8 mouse cellular contexts compared by ENCODE assay signal in genomic region chr8:70216566-70216965, GRCm38 (mm10). TPM values are rescaled to one million over a fixed set of nuclear protein-coding genes. Genes with fewer than 3 reads are reported as not detected.
DNase-seq lines count a peak whose midpoint lies in the region; ATAC-seq and TF ChIP-seq lines count a peak whose summit lies in the region.

No protein-coding gene starts in this region.

- H3K27me3 ChIP-seq in lung, embryonic 14.5 days (ENCODE audit: insufficient read depth, low read length) = no peaks in the 10 kb centered on the region
- no peaks in the 10 kb centered on the region for H3K27me3 ChIP-seq in thymus, adult 2 months (ENCODE audit: control insufficient read depth, insufficient read depth, low read length)
- no peaks in the 10 kb centered on the region for H3K27me3 ChIP-seq in midbrain, embryonic 15.5 days (replicated peaks)

- H3K9ac ChIP-seq in lung, embryonic 14.5 days = no peak overlapping the region
- H3K9ac ChIP-seq in midbrain, embryonic 15.5 days = no peak overlapping the region

- H3K9me3 ChIP-seq in lung, embryonic 14.5 days (ENCODE audit: low read depth, low read length) = no peaks in the 10 kb centered on the region
- H3K9me3 ChIP-seq in midbrain, embryonic 15.5 days = no peaks in the 10 kb centered on the region

- TF ChIP-seq POLR2A in thymus, adult 2 months (IDR thresholded peaks at IDR 0.05; ENCODE audit: control insufficient read depth, extremely low read depth, insufficient read depth, low read length, poor library complexity) = no peak

- no peak for TF ChIP-seq CTCF in lung, embryonic 14.5 days (IDR thresholded peaks at IDR 0.05; ENCODE audit: low read depth)
- no peak for TF ChIP-seq CTCF in thymus, adult 2 months (IDR thresholded peaks at IDR 0.05; ENCODE audit: borderline replicate concordance, control insufficient read depth, extremely low read depth, insufficient read depth, low read length, poor library complexity)

- 60% methylated on average over 1 of the region's 1 CpGs for WGBS in lung, embryonic 14.5 days
- 100% methylated on average over 1 of the region's 1 CpGs for WGBS in thymus, adult 2 months
- WGBS in midbrain, embryonic 15.5 days = 57% methylated on average over 1 of the region's 1 CpGs

- no peak overlapping the region for H3K27ac ChIP-seq in lung, embryonic 14.5 days (ENCODE audit: low read depth)
- no peak overlapping the region for H3K27ac ChIP-seq in thymus, adult 2 months (ENCODE audit: control insufficient read depth, insufficient read depth, low read length)
- no peak overlapping the region for H3K27ac ChIP-seq in midbrain, embryonic 15.5 days

- H3K4me2 ChIP-seq in lung, embryonic 14.5 days = no peak overlapping the region
- H3K4me2 ChIP-seq in midbrain, embryonic 15.5 days = no peak overlapping the region

- no peak overlapping the region for H3K4me3 ChIP-seq in lung, embryonic 14.5 days (ENCODE audit: low read depth, low read length)
- H3K4me3 ChIP-seq in thymus, adult 2 months (ENCODE audit: control insufficient read depth, insufficient read depth, low read length) = no peak overlapping the region
- H3K4me3 ChIP-seq in midbrain, embryonic 15.5 days = no peak overlapping the region

- ATAC-seq in lung, embryonic 14.5 days (ENCODE audit: insufficient read depth) = no peak
- no peak for ATAC-seq in midbrain, embryonic 15.5 days (replicated peaks)

- H3K4me1 ChIP-seq in lung, embryonic 14.5 days (ENCODE audit: insufficient read depth) = no peaks in the 10 kb centered on the region
- no peaks in the 10 kb centered on the region; the same call in 1 of the 2 replicates for H3K4me1 ChIP-seq in thymus, adult 2 months (replicated peaks; ENCODE audit: control insufficient read depth, insufficient read depth, low read length)
- peaks cover 7% of the 10 kb centered on the region for H3K4me1 ChIP-seq in midbrain, embryonic 15.5 days

- 0 out of 2 replicates have a peak, but pooled peaks cover 4% of the 10 kb centered on the region for H3K36me3 ChIP-seq in lung, embryonic 14.5 days (ENCODE audit: insufficient read depth)
- no peaks in the 10 kb centered on the region for H3K36me3 ChIP-seq in thymus, adult 2 months (ENCODE audit: control insufficient read depth, insufficient read depth, low read length)
- peaks cover 4% of the 10 kb centered on the region; the same call in 1 of the 2 replicates for H3K36me3 ChIP-seq in midbrain, embryonic 15.5 days (replicated peaks)

- peak; percentile 51 for DNase-seq in ovary, adult 18-20 months (ENCODE audit: low spot score)
- DNase-seq in ovary, postnatal 14 days (ENCODE audit: low spot score) = no peak
- peak; percentile 71 for DNase-seq in fibroblast of lung, adult 2 months (ENCODE audit: low read depth)
- peak; percentile 86 for DNase-seq in kidney, postnatal 14 days
- peak; percentile 44 for DNase-seq in lung, embryonic 14.5 days
- DNase-seq in retina, postnatal 1 day = no peak
- DNase-seq in thymus, adult 2 months = no peak

RNA-seq across cellular contexts. Expression of gene Slc25a42, which starts 4.5 kb away (rescaled TPM):
- 2.9 and 3.2 TPM in 2 replicates for polyA plus RNA-seq in lung, embryonic 14.5 days (2014; fragmentation: Nextera tagmentation; extraction: Ambion mirVana)
- polyA plus RNA-seq in thymus, adult 2 months (2012; rRNA removed) = 59.1 and 66.6 TPM in 2 replicates
- polyA plus RNA-seq in midbrain, embryonic 15.5 days (2015; fragmentation: Nextera tagmentation; extraction: Ambion mirVana) = 8.7 and 10.9 TPM in 2 replicates

RNA-seq across cellular contexts. Expression of gene Sugp2, which starts 17.5 kb away (rescaled TPM):
- 33.4 and 33.5 TPM in 2 replicates for polyA plus RNA-seq in lung, embryonic 14.5 days (2014; fragmentation: Nextera tagmentation; extraction: Ambion mirVana)
- 98.2 and 103 TPM in 2 replicates for polyA plus RNA-seq in thymus, adult 2 months (2012; rRNA removed)
- 102 and 109 TPM in 2 replicates for polyA plus RNA-seq in midbrain, embryonic 15.5 days (2015; fragmentation: Nextera tagmentation; extraction: Ambion mirVana)

RNA-seq across cellular contexts. Expression of gene Armc6, which starts 17.7 kb away (rescaled TPM):
- 27.8 and 28.6 TPM in 2 replicates for polyA plus RNA-seq in lung, embryonic 14.5 days (2014; fragmentation: Nextera tagmentation; extraction: Ambion mirVana)
- 24.3 and 25.4 TPM in 2 replicates for polyA plus RNA-seq in thymus, adult 2 months (2012; rRNA removed)
- 117 and 118 TPM in 2 replicates for polyA plus RNA-seq in midbrain, embryonic 15.5 days (2015; fragmentation: Nextera tagmentation; extraction: Ambion mirVana)

RNA-seq across cellular contexts. Expression of gene Tmem161a, which starts 44.4 kb away (rescaled TPM):
- polyA plus RNA-seq in lung, embryonic 14.5 days (2014; fragmentation: Nextera tagmentation; extraction: Ambion mirVana) = 49.1 and 50.5 TPM in 2 replicates
- polyA plus RNA-seq in thymus, adult 2 months (2012; rRNA removed) = 144 and 156 TPM in 2 replicates
- polyA plus RNA-seq in midbrain, embryonic 15.5 days (2015; fragmentation: Nextera tagmentation; extraction: Ambion mirVana) = 60.9 and 62.0 TPM in 2 replicates

Comparison
In these comparisons a context has a peak if more than half of its experiments do, and no peak if none do; other contexts are left out.
1. DNase-seq: peak in ovary, adult 18-20 months (single experiment), fibroblast of lung, adult 2 months (single experiment), kidney, postnatal 14 days (single experiment) and lung, embryonic 14.5 days (single experiment); none in ovary, postnatal 14 days (single experiment), retina, postnatal 1 day (single experiment) and thymus, adult 2 months (single experiment).